Mouse (Mus musculus) neural tube, embryonic 14.5 days (tissue): ENCODE measurements around the gene Tfap2c. TPM values are rescaled to one million over a fixed set of nuclear protein-coding genes. Genes with fewer than 3 reads are reported as not detected.

ENCODE experiments used
- ATAC-seq: fragments of 200-750 bp; cut with Nextera tagmentation; 2 replicates; pipeline ENCODE4 v1.8.0; 2017; ENCODE audit warnings: low read depth, mild to moderate bottlenecking, moderate TSS enrichment, moderate library complexity
- H3K27ac ChIP-seq: fragments of 300-500 bp; sonication (generic); 2 replicates; pipeline ENCODE4 v1.5.1; 2014; ENCODE audit warnings: low read depth, mild to moderate bottlenecking, control low read depth, low read length, moderate library complexity, mixed read lengths
- H3K27me3 ChIP-seq: fragments of 300-500 bp; sonication (generic); 2 replicates; pipeline ENCODE4 v1.6.1; 2014; ENCODE audit warnings: low read length; ENCODE audit not compliant: control insufficient read depth, insufficient read depth
- H3K36me3 ChIP-seq: fragments of 300-500 bp; sonication (generic); 2 replicates; pipeline ENCODE4 v1.6.1; 2014; ENCODE audit warnings: low read length, mixed read lengths; ENCODE audit not compliant: control insufficient read depth, insufficient read depth
- H3K4me1 ChIP-seq: fragments of 300-500 bp; sonication (generic); 2 replicates; pipeline ENCODE4 v1.6.1; 2014; ENCODE audit warnings: low read length; ENCODE audit not compliant: control insufficient read depth, insufficient read depth
- H3K4me2 ChIP-seq: fragments of 300-500 bp; sonication (generic); 2 replicates; pipeline ENCODE4 v1.6.1; 2014; ENCODE audit warnings: mild to moderate bottlenecking, low read depth, low read length, control low read depth
- H3K4me3 ChIP-seq: fragments of 300-500 bp; sonication (generic); 2 replicates; pipeline ENCODE4 v1.5.1; 2014; ENCODE audit warnings: low read depth, low read length, control low read depth, mixed read lengths
- H3K9ac ChIP-seq: fragments of 300-500 bp; sonication (generic); replicated peaks from 2 replicates; pipeline ENCODE4 v1.6.1; 2014; ENCODE audit warnings: low read depth, mild to moderate bottlenecking, control low read depth, low read length, mixed read lengths
- H3K9me3 ChIP-seq: fragments of 300-500 bp; sonication (generic); 2 replicates; pipeline ENCODE4 v1.6.1; 2016; ENCODE audit warnings: low read length; ENCODE audit not compliant: control insufficient read depth
- WGBS: fragments of 180-500 bp; shearing (Covaris S2); extraction: QIAGEN DNeasy Blood & Tissue Kit; methylation state at CpG from one replicate; pipeline ENCODE4 v1.1.7; 2014; 5-methylcytosine and 5-hydroxymethylcytosine counted together
- polyA plus RNA-seq: library from polyadenylated mRNA; unstranded; fragments of >200 nt; fragmentation: Nextera tagmentation; extraction: Ambion mirVana; gene quantifications from 2 replicates; pipeline ENCODE4 v1.2.1, GENCODE M21; 2014

Tfap2c gene
- polyA plus RNA-seq, 1 experiment from 2014 or later = 0.09 TPM

GRCm38 (mm10) chr2:172590839-172591238 lies 41.4 kb downstream of the Tfap2c start:
- Histone ChIP-seq H3K4me2 (no peak overlapping the region), H3K4me3 (no peak overlapping the region), H3K9ac (no peak overlapping the region), H3K27me3 (no peaks in the 10 kb centered on the region), H3K36me3 (no peaks in the 10 kb centered on the region), H3K9me3 (no peaks in the 10 kb centered on the region), H3K27ac (no peak overlapping the region), H3K4me1 (no peaks in the 10 kb centered on the region)
- ATAC-seq = no peak
- WGBS = 85% methylated on average over 5 of the region's 5 CpGs

- no peaks in the 10 kb centered on the region for H3K36me3 ChIP-seq
- 89% methylated on average over 7 of the region's 7 CpGs for WGBS
- no peak overlapping the region for H3K4me2 ChIP-seq
- H3K27ac ChIP-seq = no peak overlapping the region
- H3K4me1 ChIP-seq = no peaks in the 10 kb centered on the region
- H3K9me3 ChIP-seq = no peaks in the 10 kb centered on the region
- no peak for ATAC-seq
- H3K9ac ChIP-seq = no peak overlapping the region
- H3K27me3 ChIP-seq = no peaks in the 10 kb centered on the region
- no peak overlapping the region for H3K4me3 ChIP-seq
Observed at GRCm38 (mm10) chr2:172594326-172594725, 44.9 kb downstream of the Tfap2c start.

GRCm38 (mm10) chr2:172597056-172597455 lies 47.7 kb downstream of the Tfap2c start:
- H3K4me2 ChIP-seq = no peak overlapping the region
- ATAC-seq = no peak
- H3K9ac ChIP-seq = no peak overlapping the region
- 69% methylated on average over 7 of the region's 7 CpGs for WGBS
- no peak overlapping the region for H3K27ac ChIP-seq
- no peak overlapping the region for H3K4me3 ChIP-seq
- no peaks in the 10 kb centered on the region for H3K9me3 ChIP-seq
- no peaks in the 10 kb centered on the region for H3K36me3 ChIP-seq
- no peaks in the 10 kb centered on the region for H3K27me3 ChIP-seq
- H3K4me1 ChIP-seq = no peaks in the 10 kb centered on the region

- no peaks in the 10 kb centered on the region for H3K27me3 ChIP-seq
- 85% methylated on average over 9 of the region's 9 CpGs for WGBS
- ATAC-seq = no peak
- H3K4me2 ChIP-seq = no peak overlapping the region
- H3K27ac ChIP-seq = no peak overlapping the region
- no peaks in the 10 kb centered on the region for H3K36me3 ChIP-seq
- no peak overlapping the region for H3K9ac ChIP-seq
- H3K4me1 ChIP-seq = no peaks in the 10 kb centered on the region
- no peaks in the 10 kb centered on the region for H3K9me3 ChIP-seq
- H3K4me3 ChIP-seq = no peak overlapping the region
Observed at GRCm38 (mm10) chr2:172597881-172598280, 48.5 kb downstream of the Tfap2c start.

GRCm38 (mm10) chr2:172604625-172605024 lies 55.2 kb downstream of the Tfap2c start:
- no peak for ATAC-seq
- H3K27ac ChIP-seq = no peak overlapping the region
- H3K9me3 ChIP-seq = no peaks in the 10 kb centered on the region
- 92% methylated on average over 3 of the region's 3 CpGs for WGBS
- no peak overlapping the region for H3K4me3 ChIP-seq
- H3K27me3 ChIP-seq = no peaks in the 10 kb centered on the region
- no peaks in the 10 kb centered on the region for H3K4me1 ChIP-seq
- H3K9ac ChIP-seq = no peak overlapping the region
- H3K4me2 ChIP-seq = no peak overlapping the region
- no peaks in the 10 kb centered on the region for H3K36me3 ChIP-seq

- 59% methylated on average over 7 of the region's 7 CpGs for WGBS
- H3K27me3 ChIP-seq = no peaks in the 10 kb centered on the region
- ATAC-seq = no peak
- no peak overlapping the region for H3K4me3 ChIP-seq
- H3K36me3 ChIP-seq = no peaks in the 10 kb centered on the region
- H3K27ac ChIP-seq = no peak overlapping the region
- no peaks in the 10 kb centered on the region for H3K4me1 ChIP-seq
- no peak overlapping the region for H3K9ac ChIP-seq
- H3K9me3 ChIP-seq = no peaks in the 10 kb centered on the region
- no peak overlapping the region for H3K4me2 ChIP-seq
Observed at GRCm38 (mm10) chr2:172605642-172606041, 56.2 kb downstream of the Tfap2c start.

GRCm38 (mm10) chr2:172607710-172608109 lies 58.3 kb downstream of the Tfap2c start:
- no peaks in the 10 kb centered on the region for H3K9me3 ChIP-seq
- no peak overlapping the region for H3K4me2 ChIP-seq
- no peaks in the 10 kb centered on the region for H3K36me3 ChIP-seq
- 82% methylated on average over 11 of the region's 11 CpGs for WGBS
- no peaks in the 10 kb centered on the region for H3K4me1 ChIP-seq
- H3K27ac ChIP-seq = no peak overlapping the region
- no peaks in the 10 kb centered on the region for H3K27me3 ChIP-seq
- H3K9ac ChIP-seq = no peak overlapping the region
- H3K4me3 ChIP-seq = no peak overlapping the region
- ATAC-seq = no peak

Other genes starting within 250 kb of the Tfap2c start
- 15.2 and 23.5 TPM in 2 replicates for gene Fam210b, start 204.0 kb upstream of the Tfap2c start, polyA plus RNA-seq
- gene Aurka, start 179.1 kb upstream of the Tfap2c start, polyA plus RNA-seq = 8.4 and 11.9 TPM in 2 replicates
- gene Cstf1, start 178.9 kb upstream of the Tfap2c start, polyA plus RNA-seq = 24.5 and 28.6 TPM in 2 replicates
- 0.16 and 0.36 TPM in 2 replicates for gene Cass4, start 155.8 kb upstream of the Tfap2c start, polyA plus RNA-seq
- 94.9 and 102 TPM in 2 replicates for gene Rtf2, start 109.0 kb upstream of the Tfap2c start, polyA plus RNA-seq
- 0.80 and 1.2 TPM in 2 replicates for gene Gcnt7, start 91.0 kb upstream of the Tfap2c start, polyA plus RNA-seq
- 0.82 TPM in 1 of 2 replicates, not detected in the other for gene Fam209, start 77.1 kb upstream of the Tfap2c start, polyA plus RNA-seq